Mouse (Mus musculus) bone marrow macrophage, adult 2 months (primary cell): ENCODE measurements around the gene Etv5.

Experiments used
- CTCF ChIP-seq: IDR thresholded peaks from 2 replicates; pipeline ENCODE4 v1.5.1; 2012; ENCODE audit warnings: low read depth, mild to moderate bottlenecking, low read length, moderate library complexity
- POLR2A ChIP-seq: IDR thresholded peaks from 2 replicates; pipeline ENCODE4 v1.6.1; 2012; ENCODE audit warnings: mild to moderate bottlenecking, low read depth, low read length, borderline replicate concordance

- TF ChIP-seq CTCF (no peak), POLR2A (no peak)
Measured at GRCm38 (mm10) chr16:22433944-22434343, 5.6 kb downstream of the Etv5 start.
